Mouse (Mus musculus): ENCODE results near the gene 4833427G06Rik. TPM values are rescaled to one million over a fixed set of nuclear protein-coding genes. Genes with fewer than 3 reads are reported as not detected.

Gene 4833427G06Rik
- polyA plus RNA-seq, 1 experiment: not detected

GRCm38 (mm10) chr9:51102963-51103807 lies 1.3 kb upstream of the 4833427G06Rik start:
- H3K27ac ChIP-seq (ENCODE audit: control insufficient read depth, insufficient read depth, low read length): no peak overlapping the region
- no peak overlapping the region for H3K4me3 ChIP-seq (ENCODE audit: control insufficient read depth, insufficient read depth, low read length)
- DNase-seq: peak; percentile 1
- TF ChIP-seq CTCF (IDR thresholded peaks at IDR 0.05; ENCODE audit: borderline replicate concordance, control insufficient read depth, extremely low read depth, insufficient read depth, low read length, poor library complexity): no peak
- TF ChIP-seq POLR2A (IDR thresholded peaks at IDR 0.05; ENCODE audit: control insufficient read depth, extremely low read depth, insufficient read depth, low read length, poor library complexity): no peak
- peaks cover 19% of the 10 kb centered on the region; the same call in 1 of the 2 replicates for H3K27me3 ChIP-seq (ENCODE audit: control insufficient read depth, insufficient read depth, low read length)
- no peaks in the 10 kb centered on the region for H3K36me3 ChIP-seq (ENCODE audit: control insufficient read depth, insufficient read depth, low read length)
- WGBS: 4% methylated on average over 44 of the region's 44 CpGs
- no peaks in the 10 kb centered on the region for H3K4me1 ChIP-seq (replicated peaks; ENCODE audit: control insufficient read depth, insufficient read depth, low read length)

GRCm38 (mm10) chr9:51096306-51096705 lies 5.6 kb downstream of the 4833427G06Rik start:
- Histone ChIP-seq H3K4me1 (replicated peaks; ENCODE audit: control insufficient read depth, insufficient read depth, low read length) (no peaks in the 10 kb centered on the region), H3K36me3 (ENCODE audit: control insufficient read depth, insufficient read depth, low read length) (no peaks in the 10 kb centered on the region), H3K27me3 (ENCODE audit: control insufficient read depth, insufficient read depth, low read length) (no peaks in the 10 kb centered on the region), H3K27ac (ENCODE audit: control insufficient read depth, insufficient read depth, low read length) (no peak overlapping the region), H3K4me3 (ENCODE audit: control insufficient read depth, insufficient read depth, low read length) (no peak overlapping the region)
- TF ChIP-seq POLR2A (IDR thresholded peaks at IDR 0.05; ENCODE audit: control insufficient read depth, extremely low read depth, insufficient read depth, low read length, poor library complexity): no peak
- TF ChIP-seq CTCF (IDR thresholded peaks at IDR 0.05; ENCODE audit: borderline replicate concordance, control insufficient read depth, extremely low read depth, insufficient read depth, low read length, poor library complexity): no peak
- WGBS: 60% methylated on average over 2 of the region's 2 CpGs
- no peak for DNase-seq

GRCm38 (mm10) chr9:51093697-51094096 lies 8.2 kb downstream of the 4833427G06Rik start:
- Histone ChIP-seq H3K4me1 (replicated peaks; ENCODE audit: control insufficient read depth, insufficient read depth, low read length) (no peaks in the 10 kb centered on the region), H3K27ac (ENCODE audit: control insufficient read depth, insufficient read depth, low read length) (no peak overlapping the region), H3K27me3 (ENCODE audit: control insufficient read depth, insufficient read depth, low read length) (no peaks in the 10 kb centered on the region), H3K36me3 (ENCODE audit: control insufficient read depth, insufficient read depth, low read length) (no peaks in the 10 kb centered on the region), H3K4me3 (ENCODE audit: control insufficient read depth, insufficient read depth, low read length) (no peak overlapping the region)
- no peak for DNase-seq
- TF ChIP-seq POLR2A (IDR thresholded peaks at IDR 0.05; ENCODE audit: control insufficient read depth, extremely low read depth, insufficient read depth, low read length, poor library complexity) (no peak), CTCF (IDR thresholded peaks at IDR 0.05; ENCODE audit: borderline replicate concordance, control insufficient read depth, extremely low read depth, insufficient read depth, low read length, poor library complexity) (no peak)
- WGBS: 87% methylated on average over 5 of the region's 5 CpGs

DNA sequence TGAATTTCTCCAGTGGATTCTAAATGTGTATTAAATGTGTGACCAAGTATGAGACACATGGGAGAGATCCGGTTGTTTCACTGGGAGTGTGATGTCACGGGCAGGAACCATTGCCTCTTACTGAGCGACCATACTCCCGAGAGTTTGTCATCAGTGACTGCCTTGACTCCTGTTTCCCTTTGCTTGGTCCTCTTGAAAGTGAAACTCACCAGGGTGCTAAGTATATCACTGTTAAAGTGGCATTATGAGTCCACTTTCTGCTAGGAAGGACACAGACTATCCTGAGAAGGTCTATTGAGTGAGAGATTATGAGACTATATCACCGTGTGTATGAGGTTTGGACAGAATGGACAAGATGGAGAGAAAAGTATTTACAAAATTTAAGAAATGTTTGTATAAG lies 20.3 kb downstream of the 4833427G06Rik start:
- Histone ChIP-seq H3K4me1 (replicated peaks; ENCODE audit: control insufficient read depth, insufficient read depth, low read length) (peaks cover 5% of the 10 kb centered on the region), H3K36me3 (ENCODE audit: control insufficient read depth, insufficient read depth, low read length) (no peaks in the 10 kb centered on the region), H3K27me3 (ENCODE audit: control insufficient read depth, insufficient read depth, low read length) (no peaks in the 10 kb centered on the region), H3K27ac (ENCODE audit: control insufficient read depth, insufficient read depth, low read length) (no peak overlapping the region), H3K4me3 (ENCODE audit: control insufficient read depth, insufficient read depth, low read length) (no peak overlapping the region)
- DNase-seq: no peak
- 93% methylated on average over 5 of the region's 5 CpGs for WGBS
- TF ChIP-seq CTCF (IDR thresholded peaks at IDR 0.05; ENCODE audit: borderline replicate concordance, control insufficient read depth, extremely low read depth, insufficient read depth, low read length, poor library complexity): no peak
- no peak for TF ChIP-seq POLR2A (IDR thresholded peaks at IDR 0.05; ENCODE audit: control insufficient read depth, extremely low read depth, insufficient read depth, low read length, poor library complexity)

- WGBS: 2% methylated on average over 14 of the region's 14 CpGs
- no peak within 1 kb of the TSS for H3K27ac ChIP-seq (ENCODE audit: control insufficient read depth, insufficient read depth, low read length)
- peaks cover 10% of the 10 kb centered on the region for H3K4me1 ChIP-seq (replicated peaks; ENCODE audit: control insufficient read depth, insufficient read depth, low read length)
Observed at GRCm38 (mm10) chr9:51076979-51077315, 24.9 kb downstream of the 4833427G06Rik start, which contains the start of gene Layn. TSS of gene Layn (minus strand) at chr9:51077094.

GRCm38 (mm10) chr9:51076300-51076978 lies 25.4 kb downstream of the 4833427G06Rik start:
- no peak for TF ChIP-seq CTCF (IDR thresholded peaks at IDR 0.05; ENCODE audit: borderline replicate concordance, control insufficient read depth, extremely low read depth, insufficient read depth, low read length, poor library complexity)
- no peak for TF ChIP-seq POLR2A (IDR thresholded peaks at IDR 0.05; ENCODE audit: control insufficient read depth, extremely low read depth, insufficient read depth, low read length, poor library complexity)
- under 1% methylated on average over 17 of the region's 17 CpGs for WGBS
- DNase-seq: peak; percentile 5
- Histone ChIP-seq H3K4me1 (replicated peaks; ENCODE audit: control insufficient read depth, insufficient read depth, low read length) (peaks cover 10% of the 10 kb centered on the region), H3K4me3 (ENCODE audit: control insufficient read depth, insufficient read depth, low read length) (peak overlapping the region; percentile 41), H3K27ac (ENCODE audit: control insufficient read depth, insufficient read depth, low read length) (no peak overlapping the region), H3K27me3 (ENCODE audit: control insufficient read depth, insufficient read depth, low read length) (no peaks in the 10 kb centered on the region), H3K36me3 (ENCODE audit: control insufficient read depth, insufficient read depth, low read length) (no peaks in the 10 kb centered on the region)

More at GRCm38 (mm10) chr9:51076979-51077315, 24.9 kb downstream of the 4833427G06Rik start, which contains the start of gene Layn:
- Histone ChIP-seq H3K36me3 (ENCODE audit: control insufficient read depth, insufficient read depth, low read length) (no peaks in the 10 kb centered on the region), H3K4me3 (ENCODE audit: control insufficient read depth, insufficient read depth, low read length) (peak within 1 kb of the TSS; percentile 41), H3K27me3 (ENCODE audit: control insufficient read depth, insufficient read depth, low read length) (no peaks in the 10 kb centered on the region)
- DNase-seq: peak; percentile 45
- TF ChIP-seq CTCF (IDR thresholded peaks at IDR 0.05; ENCODE audit: borderline replicate concordance, control insufficient read depth, extremely low read depth, insufficient read depth, low read length, poor library complexity) (no peak), POLR2A (IDR thresholded peaks at IDR 0.05; ENCODE audit: control insufficient read depth, extremely low read depth, insufficient read depth, low read length, poor library complexity) (no peak)

All from thymus, adult 2 months (tissue).